Mouse (Mus musculus) kidney, adult 11 months (tissue): ENCODE measurements around the gene Serf2.

ENCODE experiments used
- DNase-seq: peaks from one replicate; pipeline ENCODE4 v3.0.0; 2022

Serf2 gene

DNA sequence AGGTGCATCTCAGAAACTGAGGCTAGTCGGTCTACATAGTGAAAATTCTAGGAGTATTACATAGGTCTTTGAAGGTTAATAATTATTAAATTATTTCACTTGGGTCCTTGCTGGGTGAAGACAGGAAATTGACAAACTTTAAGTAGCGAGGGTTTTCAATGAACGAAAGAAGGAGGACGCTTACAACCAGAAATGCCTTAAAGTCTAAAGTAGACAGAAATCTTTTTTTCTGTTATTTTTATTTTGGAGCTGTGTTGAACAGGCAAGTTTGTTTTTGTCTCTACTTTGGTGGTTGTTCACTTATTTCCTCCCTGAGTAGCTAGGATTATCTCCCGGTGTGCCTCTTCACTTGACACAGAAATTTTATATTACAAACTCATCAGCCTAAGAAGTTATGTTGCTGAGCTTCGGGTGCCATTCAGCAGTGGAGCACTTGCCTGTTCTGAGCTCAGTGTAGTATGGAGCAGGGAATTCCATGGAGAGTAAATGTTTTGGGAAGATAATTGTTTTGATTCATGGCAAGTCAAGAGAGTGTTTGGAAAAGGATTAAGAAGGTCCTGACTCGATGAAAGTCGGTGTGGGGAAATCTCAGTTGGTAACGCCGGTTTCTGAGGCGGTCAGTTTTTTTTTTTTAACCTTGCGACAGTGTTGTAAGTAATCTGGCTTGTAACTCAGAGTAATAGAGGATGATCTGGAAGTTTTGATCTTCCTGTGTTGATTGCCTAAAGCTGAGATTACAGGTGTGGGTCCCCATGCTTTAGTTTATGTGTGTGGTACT, 58.4 kb downstream of the Serf2 start:
- DNase-seq = no peak
